Mouse (Mus musculus): ENCODE measurements around the gene Jchain.

DNA sequence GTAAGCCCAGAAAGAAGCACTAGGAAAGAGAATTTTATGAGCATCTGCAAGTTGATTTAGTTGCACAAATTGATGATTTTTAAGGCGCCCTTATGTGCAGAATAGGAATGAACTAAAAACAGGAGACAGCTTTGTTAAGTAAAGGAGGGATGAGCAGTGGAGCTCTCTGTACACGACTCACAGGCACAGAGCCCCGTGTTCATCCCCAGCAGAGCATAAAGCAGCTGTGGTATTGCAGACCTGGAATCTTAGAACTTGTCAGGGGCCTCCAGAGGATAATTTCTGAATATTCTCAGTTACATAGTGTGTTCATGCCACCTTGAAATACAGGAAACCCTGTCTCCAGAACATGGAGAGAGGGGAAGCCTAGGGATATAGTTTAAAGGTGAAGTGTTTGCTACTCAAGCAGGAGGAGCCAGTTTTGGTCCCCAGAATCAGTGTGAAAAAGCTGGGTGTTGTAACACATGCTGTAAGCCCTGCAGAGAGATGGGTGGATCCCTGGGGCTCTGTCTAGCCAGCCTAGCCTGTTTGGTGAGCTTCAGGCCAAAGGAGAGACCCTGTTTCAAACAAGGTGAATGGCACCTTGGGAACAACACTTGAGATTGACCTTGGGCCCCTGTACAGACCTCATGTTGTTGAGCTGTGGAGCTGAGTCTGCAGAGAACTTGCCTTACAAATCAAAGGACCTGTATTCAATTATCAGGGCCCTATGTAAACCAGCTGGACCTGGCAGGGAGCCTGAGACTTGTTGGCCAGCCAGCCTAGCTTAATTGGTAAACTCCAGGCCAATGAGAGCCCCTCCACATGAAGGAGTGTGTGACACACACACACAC lies 48.0 kb upstream of the Jchain start:
- TF ChIP-seq POLR2A (IDR thresholded peaks at IDR 0.05; ENCODE audit: control insufficient read depth, extremely low read depth, insufficient read depth, low read length, poor library complexity): no peak
- no peak for TF ChIP-seq CTCF (IDR thresholded peaks at IDR 0.05; ENCODE audit: borderline replicate concordance, control insufficient read depth, extremely low read depth, insufficient read depth, low read length, poor library complexity)

All from thymus, adult 2 months (tissue).